ENCODE assay signal across 7 mouse cellular contexts in genomic region chr2:118790551-118791525, GRCm38 (mm10). TPM values are rescaled to one million over a fixed set of nuclear protein-coding genes. Genes with fewer than 3 reads are reported as not detected.
DNase-seq lines count a peak whose midpoint lies in the region; ATAC-seq and TF ChIP-seq lines count a peak whose summit lies in the region.

No protein-coding gene starts in this region.

- no peaks in the 10 kb centered on the region for H3K9me3 ChIP-seq in hindbrain, embryonic 11.5 days (ENCODE audit: control insufficient read depth, low read length)

- 28% methylated on average over 44 of the region's 44 CpGs for whole genome bisulfite sequencing in hindbrain, embryonic 11.5 days

- intact Hi-C loops in left cerebral cortex, adult 2 months (cut with DNase I) = no loop called here

- no peak overlapping the region for H3K27ac ChIP-seq in hindbrain, embryonic 11.5 days (ENCODE audit: low read depth, low read length)
- no peak overlapping the region for H3K27ac ChIP-seq in left cerebral cortex, adult 2 months

- peak; percentile 87 for DNase-seq in adrenal gland, adult 2 months
- peak; percentile 93 to 95 for DNase-seq in cerebellum, postnatal 10 days
- peak; percentile 71 for DNase-seq in hindbrain, embryonic 11.5 days (ENCODE audit: low spot score)
- DNase-seq in left cerebral cortex, adult 2 months (ENCODE audit: extremely low spot score in 1 of 2, low spot score in 2 of 2) = peak; percentile 53 to 62
- DNase-seq in lung, postnatal 36 days = peak; percentile 88
- peak; percentile 53 to 55 for DNase-seq in right cerebral cortex, adult 2 months (ENCODE audit: low spot score in 2 of 2)

- H3K27me3 ChIP-seq in hindbrain, embryonic 11.5 days (ENCODE audit: control insufficient read depth, insufficient read depth, low read length) = no peaks in the 10 kb centered on the region

- ATAC-seq in frontal cortex, adult (ENCODE audit: low TSS enrichment) = peak; percentile 25; the same call in 1 of the 2 replicates
- ATAC-seq in hindbrain, embryonic 11.5 days (ENCODE audit: low FRiP score) = 0 out of 2 replicates have a peak, but pooled peaks have one; percentile 38

- H3K4me1 ChIP-seq in hindbrain, embryonic 11.5 days (replicated peaks; ENCODE audit: control insufficient read depth, insufficient read depth, low read length) = no peaks in the 10 kb centered on the region

- TF ChIP-seq CTCF in left cerebral cortex, adult 2 months (IDR thresholded peaks at IDR 0.05) = peak; percentile 70

- H3K4me2 ChIP-seq in hindbrain, embryonic 11.5 days (replicated peaks; ENCODE audit: low read depth, low read length) = peak overlapping the region; percentile 27; the same call in 1 of the 2 replicates

- no peak overlapping the region for H3K4me3 ChIP-seq in hindbrain, embryonic 11.5 days (ENCODE audit: low read depth, low read length)
- no peak overlapping the region for H3K4me3 ChIP-seq in left cerebral cortex, adult 2 months

- no peak overlapping the region for H3K9ac ChIP-seq in hindbrain, embryonic 11.5 days (ENCODE audit: low read depth, low read length)

- no peaks in the 10 kb centered on the region for H3K36me3 ChIP-seq in hindbrain, embryonic 11.5 days (ENCODE audit: control insufficient read depth, insufficient read depth, low read length)

RNA-seq across cellular contexts. Expression of gene Disp2, which starts 11.3 kb away (rescaled TPM):
- 10 to 100 TPM; 27.0 to 38.5 TPM for total RNA-seq in adrenal gland, adult 2 months (2021)
- polyA plus RNA-seq in adrenal gland, adult 2 months (2012; rRNA removed) = 25.9 and 27.7 TPM in 2 replicates
- polyA plus RNA-seq in hindbrain, embryonic 11.5 days (2014; fragmentation: Nextera tagmentation; extraction: Ambion mirVana) = 8.5 and 9.2 TPM in 2 replicates
- 100 to 1,000 TPM; 197 to 209 TPM for total RNA-seq in left cerebral cortex, adult 2 months (2021)

RNA-seq across cellular contexts. Expression of gene Phgr1, which starts 18.3 kb away (rescaled TPM):
- not detected for total RNA-seq in adrenal gland, adult 2 months (2021)
- 0.83 TPM in 1 of 2 replicates, not detected in the other for polyA plus RNA-seq in adrenal gland, adult 2 months (2012; rRNA removed)
- polyA plus RNA-seq in hindbrain, embryonic 11.5 days (2014; fragmentation: Nextera tagmentation; extraction: Ambion mirVana) = not detected in 2 replicates
- not detected for total RNA-seq in left cerebral cortex, adult 2 months (2021)

RNA-seq across cellular contexts. Expression of gene Knstrn, which starts 23.0 kb away (rescaled TPM):
- total RNA-seq in adrenal gland, adult 2 months (2021) = 1 to 10 TPM; 1.8 to 2.1 TPM
- 0.26 and 0.65 TPM in 2 replicates for polyA plus RNA-seq in adrenal gland, adult 2 months (2012; rRNA removed)
- 156 and 163 TPM in 2 replicates for polyA plus RNA-seq in hindbrain, embryonic 11.5 days (2014; fragmentation: Nextera tagmentation; extraction: Ambion mirVana)
- total RNA-seq in left cerebral cortex, adult 2 months (2021) = 1 to 10 TPM in 1 of 2 experiments, under 1 TPM in 1; 0.75 to 1.0 TPM

RNA-seq across cellular contexts. Expression of gene Ccdc9b, which starts 28.4 kb away (rescaled TPM):
- 10 to 100 TPM in 1 of 2 experiments, 1 to 10 TPM in 1; 3.3 to 13.9 TPM for total RNA-seq in adrenal gland, adult 2 months (2021)
- 4.0 and 5.3 TPM in 2 replicates for polyA plus RNA-seq in adrenal gland, adult 2 months (2012; rRNA removed)
- 0.68 and 0.98 TPM in 2 replicates for polyA plus RNA-seq in hindbrain, embryonic 11.5 days (2014; fragmentation: Nextera tagmentation; extraction: Ambion mirVana)
- total RNA-seq in left cerebral cortex, adult 2 months (2021) = 1 to 10 TPM; 4.0 to 4.7 TPM

RNA-seq across cellular contexts. Expression of gene Inafm2, which starts 45.3 kb away (rescaled TPM):
- 10 to 100 TPM; 30.0 to 45.0 TPM for total RNA-seq in adrenal gland, adult 2 months (2021)
- 22.1 and 31.3 TPM in 2 replicates for polyA plus RNA-seq in adrenal gland, adult 2 months (2012; rRNA removed)
- polyA plus RNA-seq in hindbrain, embryonic 11.5 days (2014; fragmentation: Nextera tagmentation; extraction: Ambion mirVana) = 34.1 and 35.4 TPM in 2 replicates
- 10 to 100 TPM; 42.7 to 47.9 TPM for total RNA-seq in left cerebral cortex, adult 2 months (2021)

Comparison
In these comparisons a context has a peak if more than half of its experiments do, and no peak if none do; other contexts are left out.
1. RNA of gene Disp2, which starts 11.3 kb away (total RNA-seq): 197 to 209 TPM in left cerebral cortex, adult 2 months; 27.0 to 38.5 TPM in adrenal gland, adult 2 months; every median in the first group is over 4 times any median in the second.
2. Peak in every context shown above with its lines, with median percentiles within 50 percentile points of each other: DNase-seq.